Mouse (Mus musculus) gastrocnemius, postnatal 36 days (tissue): Measurements from ENCODE around the gene Smg6. TPM values are rescaled to one million over a fixed set of nuclear protein-coding genes. Genes with fewer than 3 reads are reported as not detected.

Experiments used
- DNase-seq, 2 experiments: peaks; one replicate each; pipeline ENCODE4 v3.0.0; 2022
- intact Hi-C: fragments of 180-260 bp; cut with DNase I; formaldehyde crosslinking; loops from one replicate; pipeline ENCODE4 v1.15.1; 2025
- total RNA-seq, 2 experiments: library from RNA; stranded (reverse); gene quantifications; 2 replicates each; pipeline ENCODE4 v1.2.3; 2021

The Smg6 gene
- total RNA-seq, 2 experiments from 2014 or later, result 8.4 to 11.4 TPM

GRCm38 (mm10) chr11:74926388-74927005 lies 874 bp downstream of the Smg6 start:
- intact Hi-C loops, result no loop called here
- no peak for DNase-seq

DNA sequence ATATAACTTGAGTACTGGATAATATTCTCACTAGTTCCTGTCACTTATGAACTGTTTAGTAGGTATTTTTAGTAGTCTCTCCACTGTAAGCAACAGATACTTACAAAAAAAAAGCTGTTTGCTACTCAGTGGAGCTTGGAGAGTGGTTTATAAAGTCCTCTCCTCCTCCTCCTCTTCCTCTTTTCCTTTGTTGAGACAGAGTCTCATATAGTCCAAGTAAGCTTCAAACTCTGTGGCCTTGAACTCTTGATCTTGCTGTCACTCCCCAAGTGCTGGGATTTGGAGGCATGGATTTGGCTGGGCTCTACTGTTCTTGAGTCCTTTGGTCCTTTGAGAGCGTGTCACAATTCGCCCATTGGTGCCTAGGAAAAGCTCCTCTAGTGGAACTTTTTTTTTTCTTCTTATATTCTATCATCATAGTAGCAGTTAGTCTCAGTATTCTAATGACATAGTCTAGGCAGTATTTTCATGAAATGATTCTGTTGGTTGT lies 1.7 kb downstream of the Smg6 start:
- intact Hi-C loops, result no loop called here
- DNase-seq, result no peak

- no peak for DNase-seq
- intact Hi-C loops, result no loop called here
These were observed 3.5 kb downstream of the Smg6 start for GRCm38 (mm10) chr11:74929111-74929510.

- DNase-seq, result no peak
- intact Hi-C loops, result no loop called here
These were observed 4.8 kb downstream of the Smg6 start for GRCm38 (mm10) chr11:74930391-74930790.

GRCm38 (mm10) chr11:74946348-74946747 lies 20.7 kb downstream of the Smg6 start:
- no peak for DNase-seq
- intact Hi-C loops, result loop anchor here (5.0 kb wide), 1 partner anchor 346 kb away; no protein-coding TSS in a partner anchor

DNA sequence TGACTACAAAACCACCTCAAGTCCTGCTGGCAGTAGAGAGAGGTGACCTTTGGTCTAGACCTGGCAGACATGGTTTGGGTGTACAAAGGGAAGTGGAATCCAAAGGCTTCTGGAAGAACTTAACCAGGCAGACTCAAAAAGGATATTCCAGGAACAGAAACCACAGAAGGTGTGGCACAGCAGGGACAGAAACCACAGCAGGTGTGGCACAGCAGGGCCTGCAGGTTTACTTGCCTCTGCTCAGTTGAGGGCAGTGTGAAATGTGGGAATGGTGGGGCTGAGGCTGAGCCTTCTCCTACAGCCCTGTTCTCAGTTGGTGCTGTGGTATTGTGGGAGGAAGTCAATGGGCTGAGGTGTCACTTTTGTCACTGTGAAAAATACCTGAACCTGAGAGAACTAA lies 29.3 kb downstream of the Smg6 start:
- intact Hi-C loops, result no loop called here
- no peak for DNase-seq

- intact Hi-C loops, result no loop called here
- DNase-seq, result no peak
These were observed 30.4 kb downstream of the Smg6 start for GRCm38 (mm10) chr11:74956006-74956405.

GRCm38 (mm10) chr11:74957600-74957999 lies 32.0 kb downstream of the Smg6 start:
- DNase-seq, result no peak
- intact Hi-C loops, result no loop called here

DNA sequence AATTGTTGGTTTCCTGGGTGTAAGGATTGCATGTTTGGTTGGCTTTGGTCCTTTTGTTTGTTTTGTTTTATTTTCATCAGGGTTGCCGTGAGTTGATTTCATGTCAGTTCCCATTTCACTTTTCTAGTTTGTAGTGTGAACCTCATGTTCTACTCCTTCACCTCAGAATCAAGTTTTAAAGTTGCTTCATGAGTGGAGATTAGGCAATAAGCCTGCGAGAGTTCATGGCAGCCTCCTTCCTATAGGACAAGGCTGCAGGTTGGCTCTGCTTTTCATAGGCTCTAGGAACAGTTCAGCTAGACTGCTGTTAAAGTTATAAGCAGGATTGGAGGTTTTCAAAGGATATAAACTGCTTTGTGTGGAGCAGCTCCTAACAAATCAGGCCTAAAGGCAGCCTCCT lies 33.9 kb downstream of the Smg6 start:
- no peak for DNase-seq
- intact Hi-C loops, result no loop called here

DNA sequence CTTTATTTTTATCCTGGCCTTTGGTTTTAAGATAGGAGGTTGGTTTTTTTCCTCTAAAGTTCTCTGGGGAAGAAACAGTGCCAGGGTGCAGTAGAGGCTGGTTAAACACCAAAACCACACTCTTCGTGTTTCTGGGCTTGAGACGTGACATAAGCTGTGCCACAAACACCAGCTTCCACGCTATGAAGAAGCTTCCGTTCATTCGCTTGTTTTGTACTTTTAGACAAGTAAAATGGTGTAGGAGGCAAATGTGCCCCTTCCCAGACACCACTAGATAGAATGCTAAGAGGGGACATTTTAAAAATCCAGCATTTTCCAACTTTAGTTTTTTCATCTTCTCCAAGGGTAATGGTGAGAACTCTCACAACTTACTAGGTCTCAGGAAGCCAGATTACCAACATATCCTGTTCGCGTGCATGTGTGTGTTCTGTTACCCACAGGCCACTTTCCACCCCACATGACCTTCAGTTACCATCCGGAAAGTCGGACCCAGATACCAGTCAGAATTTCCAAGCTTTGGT lies 34.5 kb downstream of the Smg6 start:
- DNase-seq, result no peak
- intact Hi-C loops, result no loop called here

DNA sequence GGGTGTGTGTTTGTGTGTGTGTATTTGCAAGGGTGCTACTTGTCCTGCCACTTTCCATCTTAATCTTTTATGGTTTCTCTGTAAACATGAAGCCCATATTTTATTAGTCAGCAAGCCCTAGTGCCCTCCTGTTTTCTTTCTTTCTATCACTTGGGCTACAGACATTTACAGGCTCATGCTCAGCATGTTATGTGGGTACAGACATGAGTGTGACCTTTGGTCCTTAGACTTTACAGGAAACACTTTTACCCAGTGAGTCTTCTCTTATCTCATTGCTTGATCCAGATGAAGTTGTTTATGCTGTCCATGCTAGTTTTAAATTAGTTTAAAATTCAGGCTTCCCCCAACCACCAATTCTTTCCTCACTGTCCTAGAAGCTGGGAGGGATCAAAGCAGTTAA lies 36.3 kb downstream of the Smg6 start:
- intact Hi-C loops, result no loop called here
- DNase-seq, result no peak

DNA sequence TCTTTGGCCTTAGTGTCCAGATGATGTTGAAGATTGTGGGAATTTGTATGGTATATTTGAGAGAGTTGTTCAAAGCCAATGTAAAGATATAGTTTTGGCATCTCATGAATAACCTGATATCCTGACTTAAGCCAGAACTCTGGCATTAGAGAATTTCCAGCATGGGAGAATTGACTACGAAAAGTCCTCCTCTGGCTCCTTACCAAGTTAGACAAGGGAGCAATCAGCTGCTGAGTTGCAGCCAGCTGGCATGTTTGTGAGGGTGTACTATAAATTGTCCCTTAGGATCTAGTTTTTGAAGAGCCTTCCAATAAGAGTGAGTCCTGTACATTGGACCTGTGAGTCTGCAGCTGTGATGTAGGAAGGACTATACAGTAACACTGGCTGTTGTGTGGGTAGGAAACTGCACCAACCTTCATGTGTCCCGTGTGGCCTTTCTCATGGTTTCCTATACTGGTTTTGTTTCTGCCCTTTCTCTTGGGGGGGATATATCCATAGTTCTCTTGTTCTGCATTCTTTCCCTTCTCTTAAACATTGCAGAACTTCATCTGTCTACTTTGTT lies 37.3 kb downstream of the Smg6 start:
- no peak for DNase-seq
- intact Hi-C loops, result no loop called here

DNA sequence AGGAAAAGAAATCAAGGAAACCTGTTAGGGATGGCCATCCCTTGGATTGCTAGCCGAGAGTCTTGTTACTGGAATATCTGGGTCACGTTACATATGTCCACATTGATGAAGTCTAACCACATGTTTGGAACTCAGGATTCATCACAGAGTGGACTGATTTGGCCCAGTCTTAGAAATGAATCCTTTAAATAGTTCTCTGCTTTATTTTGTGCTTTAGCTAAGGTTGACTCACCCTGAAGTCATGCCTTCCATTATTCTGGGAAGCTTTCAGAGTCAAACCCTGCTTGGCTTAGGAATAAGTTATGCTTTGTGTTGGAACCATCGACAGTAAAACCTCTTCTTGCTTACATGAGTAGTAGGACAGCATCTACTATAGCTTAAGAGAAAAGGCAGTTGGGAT lies 39.9 kb downstream of the Smg6 start:
- intact Hi-C loops, result no loop called here
- no peak for DNase-seq

DNA sequence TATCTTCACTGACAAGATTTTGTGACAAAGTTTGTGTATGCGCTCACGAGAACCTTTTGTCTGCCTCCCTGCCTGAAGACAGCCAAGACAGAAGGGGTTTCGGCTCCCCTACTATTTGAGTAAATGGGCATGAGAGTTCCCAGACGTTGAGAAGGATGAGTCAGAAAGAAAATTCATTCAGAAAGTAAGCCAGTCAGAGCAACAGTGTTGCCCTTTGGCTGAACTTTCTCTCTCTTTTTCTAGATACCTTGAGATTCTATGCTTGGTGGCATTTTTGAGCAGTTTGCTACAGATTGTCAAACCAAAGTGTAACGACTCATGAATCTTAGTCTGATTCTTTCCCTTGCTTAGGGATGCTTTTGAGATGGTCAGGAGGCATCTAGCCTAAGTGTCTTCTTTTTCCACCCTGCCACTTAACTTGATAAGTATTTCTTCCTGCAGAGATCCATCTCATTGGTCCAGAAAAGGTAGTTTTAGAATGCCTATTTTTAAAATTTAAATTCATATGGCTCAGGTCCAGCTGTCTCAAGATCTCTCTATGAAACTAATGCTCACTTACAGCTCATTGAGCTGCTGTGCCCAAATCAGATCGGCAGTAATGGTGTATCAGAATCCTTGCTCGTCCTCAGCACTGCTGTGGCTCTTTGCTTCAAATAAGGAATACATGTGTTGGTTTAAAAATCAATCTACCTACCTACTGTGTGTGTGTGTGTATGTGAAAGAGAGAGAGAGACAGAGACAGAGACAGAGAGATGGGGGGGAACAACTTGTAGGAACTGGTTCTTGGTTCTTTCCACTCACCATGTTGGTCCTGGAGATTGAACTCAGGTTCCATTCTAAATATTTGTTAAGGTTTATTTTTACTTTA lies 47.9 kb downstream of the Smg6 start:
- intact Hi-C loops, result no loop called here
- no peak for DNase-seq

GRCm38 (mm10) chr11:74974615-74975014 lies 49.0 kb downstream of the Smg6 start:
- intact Hi-C loops, result no loop called here
- no peak for DNase-seq

DNA sequence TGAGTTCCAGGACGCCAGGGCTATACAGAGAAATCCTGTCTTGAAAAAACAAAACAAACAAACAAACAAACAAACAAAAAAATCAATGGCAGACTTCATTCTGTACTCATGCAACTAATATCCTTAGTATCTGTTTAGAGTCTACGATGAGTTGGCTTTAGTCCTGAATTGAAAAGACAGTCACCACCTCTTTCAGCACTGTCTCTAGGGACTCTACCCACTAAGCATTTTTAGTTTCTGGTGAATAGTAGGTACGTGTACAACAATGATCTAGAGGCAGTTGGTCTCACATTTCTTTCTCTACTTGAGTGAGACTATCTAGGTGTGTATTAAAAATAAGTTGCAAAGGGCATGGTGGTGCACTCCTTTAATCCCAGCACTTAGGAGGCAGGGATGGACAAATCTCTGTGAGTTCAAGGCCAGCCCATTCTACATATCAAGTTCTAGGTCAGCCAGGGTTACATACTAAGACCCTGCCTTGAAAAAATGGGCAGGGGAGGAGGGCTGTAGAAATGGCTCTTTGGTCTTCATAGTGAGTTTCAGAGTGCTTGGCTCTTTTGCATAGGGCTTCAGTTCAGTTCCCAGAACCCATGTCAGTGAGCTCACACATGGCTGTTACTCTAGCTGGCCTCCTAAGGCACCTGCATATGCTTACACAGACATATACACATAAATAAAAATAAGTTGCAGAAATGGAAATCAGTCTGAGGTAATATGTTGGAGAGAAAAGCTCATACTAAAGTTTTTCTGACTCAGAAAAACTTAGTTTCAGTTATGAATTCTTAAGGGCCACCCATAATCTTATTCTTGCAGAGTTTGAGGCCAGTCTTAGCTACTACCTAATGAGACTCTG lies 51.4 kb downstream of the Smg6 start:
- intact Hi-C loops, result no loop called here

GRCm38 (mm10) chr11:74981464-74981863 lies 55.8 kb downstream of the Smg6 start:
- peak; percentile 82 to 85 for DNase-seq
- intact Hi-C loops, result loop anchor here (1.0 kb wide), 2 partner anchors 184 to 188 kb away; partner anchors contain the start of gene Hic1

More for the DNA sequence above, 51.4 kb downstream of the Smg6 start:
- no peak for DNase-seq

- DNase-seq, result no peak
These were observed 56.6 kb downstream of the Smg6 start for GRCm38 (mm10) chr11:74982241-74982640.

GRCm38 (mm10) chr11:74988162-74988561 lies 62.5 kb downstream of the Smg6 start:
- intact Hi-C loops, result no loop called here
- DNase-seq, result no peak

More at GRCm38 (mm10) chr11:74982241-74982640, 56.6 kb downstream of the Smg6 start:
- intact Hi-C loops, result no loop called here

- DNase-seq, result peak; percentile 32 to 43
- intact Hi-C loops, result no loop called here
These were observed 63.4 kb downstream of the Smg6 start for GRCm38 (mm10) chr11:74989047-74989446.
